Mouse (Mus musculus) MEL (cell line): ENCODE data around the gene Trak1.

Experiments used
- CHD1 ChIP-seq: IDR thresholded peaks from 2 replicates; pipeline ENCODE4 v1.6.1; 2012; ENCODE audit warnings: low read depth, mild to moderate bottlenecking, inconsistent platforms, low read length, improper control_type of control experiment
- CHD2 ChIP-seq: IDR thresholded peaks from 2 replicates; pipeline ENCODE4 v1.6.1; 2011; ENCODE audit warnings: low read length, improper control_type of control experiment
- CTCF ChIP-seq, 3 experiments: IDR thresholded peaks in 2 of 3; conservative IDR thresholded peaks in 1 of 3; 2 replicates each; pipeline ENCODE4 v1.5.1; 2011 to 2012; ENCODE audit warnings: low read length in 3 of 3, low read depth in 2 of 3, mild to moderate bottlenecking in 2 of 3, improper control_type of control experiment in 1 of 3, inconsistent platforms in 1 of 3, mixed read lengths in 1 of 3, moderate library complexity in 1 of 3; ENCODE audit not compliant: control insufficient read depth in 1 of 3, insufficient read depth in 1 of 3, poor library complexity in 1 of 3, severe bottlenecking in 1 of 3
- EP300 ChIP-seq, 2 experiments: IDR thresholded peaks; 2 replicates each; pipeline ENCODE4 v1.6.1; 2011; ENCODE audit warnings: improper control_type of control experiment in 2 of 2, low read length in 2 of 2, low read depth in 1 of 2, mild to moderate bottlenecking in 1 of 2
- NELFE ChIP-seq: IDR thresholded peaks from 2 replicates; pipeline ENCODE4 v1.6.1; 2011; ENCODE audit warnings: low read depth, low read length, improper control_type of control experiment
- POLR2AphosphoS2 ChIP-seq: IDR thresholded peaks from 2 replicates; pipeline ENCODE4 v1.6.1; 2011; ENCODE audit warnings: low read length, improper control_type of control experiment
- UBTF ChIP-seq: IDR thresholded peaks from 2 replicates; pipeline ENCODE4 v1.6.1; 2012; ENCODE audit warnings: low read depth, mild to moderate bottlenecking, inconsistent platforms, low read length, improper control_type of control experiment, moderate library complexity, borderline replicate concordance; ENCODE audit not compliant: insufficient read depth
- USF1 ChIP-seq: IDR thresholded peaks from 2 replicates; pipeline ENCODE4 v1.6.1; 2014; ENCODE audit warnings: low read depth, mild to moderate bottlenecking, inconsistent platforms, low read length, improper control_type of control experiment, moderate library complexity

- TF ChIP-seq CTCF (IDR thresholded peaks at IDR 0.05 in 2 of 3, conservative IDR thresholded peaks at IDR 0.05 in 1 of 3; ENCODE audit: control insufficient read depth in 1 of 3, insufficient read depth in 1 of 3, low read depth in 2 of 3, low read length in 3 of 3, poor library complexity in 1 of 3, severe bottlenecking in 1 of 3) (no peak), UBTF (no peak), NELFE (no peak), CHD2 (no peak), CHD1 (no peak), POLR2AphosphoS2 (no peak), EP300 (IDR thresholded peaks at IDR 0.05; ENCODE audit: low read depth in 1 of 2, low read length in 2 of 2) (no peak), USF1 (no peak)
Observed at GRCm38 (mm10) chr9:121254761-121255160, 42.5 kb upstream of the Trak1 start.
